Mouse (Mus musculus) neutrophil, adult 5-6 weeks (primary cell): ENCODE measurements around the gene Trim80. TPM values are rescaled to one million over a fixed set of nuclear protein-coding genes. Genes with fewer than 3 reads are reported as not detected.

Source experiments
- ATAC-seq: fragments of 151-379, 151-347 bp; 2 replicates; pipeline ENCODE4 v1.8.0; 2017; ENCODE audit warnings: mild to moderate bottlenecking, moderate TSS enrichment; ENCODE audit not compliant: insufficient number of reproducible peaks, poor library complexity, low FRiP score, severe bottlenecking; ENCODE audit errors: extremely low read depth
- total RNA-seq: library from RNA; stranded (forward); fragments of 200-1000 nt; gene quantifications from 2 replicates; pipeline ENCODE4 v1.2.3, GENCODE M21; 2017

Trim80 gene
- not detected in 2 replicates for total RNA-seq

DNA sequence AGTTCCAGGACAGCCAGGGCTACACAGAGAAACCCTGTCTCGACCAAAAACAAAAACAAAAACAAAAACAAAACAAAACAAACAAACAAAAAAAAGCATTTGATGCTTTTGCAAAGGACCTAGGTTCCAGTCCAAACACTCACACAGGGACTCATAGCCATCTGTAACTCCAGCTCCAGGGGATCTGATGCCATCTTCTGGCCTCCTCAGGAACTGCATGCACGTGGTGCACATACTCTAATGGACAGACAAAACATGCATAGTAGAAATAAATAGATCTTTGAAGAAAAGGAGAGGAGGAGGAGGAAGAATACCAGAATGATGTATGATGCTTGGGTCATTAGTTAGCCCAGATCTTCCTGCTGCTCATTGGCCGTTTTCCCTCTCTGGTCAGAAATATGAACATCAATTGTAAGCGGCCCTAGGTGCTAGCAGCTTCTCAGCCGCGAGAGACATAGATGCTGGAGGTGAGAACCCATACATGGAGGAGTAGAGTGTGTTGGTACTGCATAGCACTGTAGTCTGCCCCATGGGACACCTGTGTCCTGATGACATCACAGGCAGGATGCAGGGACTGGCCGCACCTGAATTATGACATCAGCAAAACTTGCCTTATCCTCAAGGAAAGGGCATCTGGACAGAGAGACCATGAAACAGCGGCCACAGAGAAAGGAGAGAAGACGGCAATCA lies at the start of gene Trim80:
Gene Trim80 (plus strand): TSS at position 640 of the 690 bp plus-strand sequence.
- ATAC-seq = no peak

DNA sequence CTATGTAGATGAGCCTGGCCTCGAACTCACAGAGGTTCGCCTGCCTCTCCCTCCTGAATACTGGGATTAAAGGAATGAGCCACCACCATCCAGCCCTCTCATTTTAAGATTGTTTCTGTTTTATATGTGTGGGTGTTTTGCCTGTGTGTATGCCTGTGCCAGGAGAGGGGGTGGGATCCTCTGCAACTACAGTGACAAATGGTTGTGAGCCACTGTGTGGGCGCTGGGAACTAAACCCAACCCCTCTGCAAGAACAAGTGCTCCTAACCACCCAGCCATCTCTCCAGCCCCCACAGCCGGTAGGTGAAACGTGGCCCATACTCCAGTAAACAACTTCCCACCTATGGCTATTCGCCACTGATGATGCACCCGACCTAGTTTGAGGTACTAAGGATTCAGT lies 49.0 kb upstream of the Trim80 start:
- ATAC-seq = no peak

DNA sequence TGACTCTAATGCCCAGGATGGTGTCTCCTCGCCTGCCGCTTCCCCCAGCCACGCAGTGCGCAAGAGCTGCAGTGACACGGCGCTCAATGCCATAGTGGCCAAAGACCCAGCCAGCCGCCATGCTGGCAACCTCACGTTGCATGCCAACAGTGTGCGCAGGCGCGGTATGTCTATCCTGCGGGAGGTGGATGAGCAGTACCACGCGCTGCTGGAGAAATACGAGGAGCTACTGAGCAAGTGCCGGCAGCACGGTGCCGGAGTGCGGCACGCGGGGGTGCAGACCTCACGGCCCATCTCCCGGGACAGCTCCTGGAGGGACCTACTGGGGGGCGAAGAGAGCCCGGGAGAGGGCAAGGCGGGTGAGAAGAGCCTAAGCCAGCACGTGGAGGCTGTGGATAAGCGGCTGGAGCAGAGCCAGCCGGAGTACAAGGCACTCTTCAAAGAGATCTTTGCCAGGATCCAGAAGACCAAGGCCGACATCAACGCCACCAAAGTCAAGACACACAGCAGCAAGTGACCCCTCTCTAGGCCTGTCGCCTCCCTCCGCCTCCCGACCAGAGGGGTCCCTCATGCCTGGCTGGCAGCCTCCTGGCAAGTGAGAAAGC lies 46.5 kb upstream of the Trim80 start:
- ATAC-seq = no peak

DNA sequence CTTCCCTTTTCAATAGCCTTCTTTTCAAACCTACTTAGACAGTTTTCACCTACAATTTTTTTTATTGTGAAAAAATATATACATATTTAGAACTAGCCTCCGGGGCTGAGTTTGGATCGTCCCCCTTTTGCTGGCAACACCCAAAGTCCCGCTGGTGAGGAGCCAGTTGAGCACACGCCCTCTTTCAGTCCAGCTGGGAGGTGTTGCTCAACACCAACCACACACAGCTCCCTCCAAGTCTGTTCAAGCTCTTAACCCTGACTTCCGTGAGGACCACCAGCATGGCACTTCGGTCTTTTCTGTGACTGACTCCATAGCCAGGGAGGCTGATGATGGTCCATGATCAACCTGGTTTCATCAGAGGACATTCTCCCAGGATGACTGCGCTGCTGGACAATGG lies 42.3 kb upstream of the Trim80 start:
- ATAC-seq = no peak

DNA sequence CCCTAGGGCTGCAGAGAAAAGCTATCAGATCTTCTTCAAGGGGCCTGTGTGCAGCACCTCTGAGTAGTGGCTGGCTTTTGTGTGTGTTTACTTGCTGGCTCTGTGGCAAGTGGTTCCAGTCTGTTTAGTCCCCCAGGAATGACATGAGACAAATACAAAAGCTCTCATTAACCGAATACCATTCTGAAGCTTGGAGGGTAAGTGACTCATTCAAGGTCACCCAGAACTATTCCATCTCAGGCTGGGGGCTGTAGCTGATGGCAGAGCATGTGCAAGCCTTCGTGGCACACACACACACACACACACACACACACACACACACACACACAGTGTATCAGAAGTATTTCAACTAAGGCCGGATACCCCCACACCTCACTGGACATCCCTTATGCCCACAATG lies 40.2 kb upstream of the Trim80 start:
- no peak for ATAC-seq

DNA sequence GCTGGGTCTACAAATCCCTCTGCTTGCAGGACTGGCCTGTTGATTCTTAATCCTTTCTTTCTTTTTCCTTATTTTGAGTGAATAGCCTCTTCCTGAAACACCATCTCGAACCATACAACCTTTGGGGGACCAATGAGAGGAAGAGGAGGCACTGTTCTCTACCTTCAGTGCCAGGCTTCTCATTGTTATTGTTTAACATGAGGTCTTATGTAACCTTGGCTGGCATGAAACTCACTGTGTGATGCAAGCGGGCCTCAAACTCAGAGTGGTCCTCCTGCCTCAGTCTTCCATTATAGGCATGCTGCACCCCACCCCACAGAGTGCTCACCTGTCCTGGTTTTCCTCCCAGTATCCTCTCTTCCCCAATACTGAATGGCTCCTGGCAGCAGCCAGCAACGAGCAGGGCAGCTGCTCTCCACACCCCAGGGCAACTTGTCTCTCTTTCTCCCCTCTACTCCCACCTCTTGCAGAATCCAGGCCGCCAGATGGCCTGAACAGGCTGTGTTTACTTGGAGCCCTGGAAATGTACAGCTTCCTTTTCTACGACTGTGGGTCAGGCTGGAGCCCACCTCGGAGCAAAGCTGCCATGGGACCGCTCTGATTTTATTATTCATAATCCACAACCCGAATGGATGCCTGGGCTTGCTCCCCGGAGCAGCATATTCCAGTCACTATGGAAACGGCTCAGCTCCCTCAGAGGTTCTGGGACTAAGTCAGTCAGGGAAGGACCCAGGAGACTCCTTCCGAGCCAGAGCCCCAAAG lies 39.5 kb upstream of the Trim80 start:
- no peak for ATAC-seq

DNA sequence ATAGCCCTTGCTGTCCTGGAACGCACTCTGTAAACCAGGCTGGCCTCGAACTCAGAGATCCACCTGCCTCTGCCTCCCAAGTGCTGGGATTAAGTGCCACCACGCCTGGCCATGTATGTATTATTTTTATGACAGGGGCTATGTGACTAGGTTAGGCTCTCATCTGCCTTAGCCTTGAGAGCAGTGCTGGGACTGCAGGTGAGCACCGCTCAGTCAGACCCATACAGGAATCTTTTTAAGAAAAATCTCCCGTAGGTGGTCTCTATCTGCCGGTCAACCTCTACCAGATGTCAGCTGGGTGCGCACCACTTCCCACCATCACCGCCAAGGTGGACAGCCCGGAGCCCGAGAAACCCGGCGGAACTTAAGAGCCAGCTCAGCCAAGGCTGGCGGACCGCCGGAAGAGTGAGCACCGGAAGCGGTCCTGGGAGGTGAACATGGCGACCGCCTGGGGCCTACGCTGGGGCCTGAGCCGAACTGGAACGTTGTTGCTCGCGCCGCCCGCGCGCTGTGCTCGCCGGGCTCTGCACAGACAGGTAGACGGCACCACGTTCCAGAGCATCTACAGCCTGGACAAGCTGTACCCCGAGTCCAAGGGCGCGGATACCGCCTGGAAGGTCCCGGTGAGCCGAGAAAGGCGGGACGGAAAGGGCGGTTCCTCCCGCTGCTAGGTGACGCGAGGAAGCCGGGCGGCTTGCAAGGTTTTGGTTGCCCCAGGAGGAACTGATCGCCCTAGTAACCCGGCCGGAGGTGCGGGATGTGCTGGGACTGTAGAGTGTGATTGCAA lies 36.8 kb upstream of the Trim80 start, which contains the start of gene Mrpl58:
Gene Mrpl58 (plus strand): TSS at position 415 of the 787 bp plus-strand sequence.
- peak; percentile 73 for ATAC-seq

DNA sequence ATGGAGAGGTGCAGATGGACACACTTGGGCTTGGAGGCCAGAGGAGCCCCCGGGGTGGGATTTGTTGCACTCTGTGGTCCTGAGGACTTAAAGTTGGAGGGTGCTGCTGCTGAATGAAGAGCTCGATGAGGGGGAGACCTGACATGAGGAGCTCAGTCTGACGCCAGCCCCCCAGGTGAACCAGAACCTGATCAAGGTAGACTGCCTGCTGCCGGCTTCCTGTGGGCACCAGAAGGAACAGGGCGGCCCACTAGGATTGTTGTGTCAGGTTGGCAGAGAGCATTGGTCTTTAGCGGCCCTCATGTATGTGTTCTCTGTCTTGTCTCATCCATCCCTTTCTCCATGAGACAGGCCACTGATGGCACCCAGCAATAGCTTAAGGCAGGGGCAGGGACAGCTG lies 34.6 kb upstream of the Trim80 start:
- ATAC-seq = no peak

DNA sequence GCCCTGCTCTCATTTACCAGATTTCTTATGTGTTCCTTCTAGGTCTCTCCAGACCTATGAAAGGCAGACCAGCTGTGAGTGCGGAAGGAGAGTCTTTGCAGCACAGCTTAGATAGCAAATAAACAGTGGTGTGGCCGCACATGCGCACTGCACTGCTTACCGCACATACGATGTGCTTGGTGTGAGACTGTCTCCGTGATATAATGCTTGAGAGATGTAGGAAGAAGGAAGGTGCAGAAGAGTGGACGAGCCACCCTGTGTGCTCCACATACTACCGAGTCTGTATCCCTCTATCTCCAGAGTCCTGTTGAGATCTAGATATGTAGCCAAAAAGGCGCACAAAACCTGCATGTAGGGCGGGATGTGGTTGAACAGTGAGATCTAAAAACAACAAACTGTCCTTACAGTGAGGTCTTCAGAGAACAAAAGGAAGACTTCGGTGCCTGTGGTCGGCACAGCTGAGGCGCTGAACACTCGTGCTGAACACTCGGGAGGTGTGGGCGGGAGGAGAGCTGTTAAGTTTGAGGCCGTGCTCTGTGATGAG lies 33.4 kb upstream of the Trim80 start:
- ATAC-seq = no peak

DNA sequence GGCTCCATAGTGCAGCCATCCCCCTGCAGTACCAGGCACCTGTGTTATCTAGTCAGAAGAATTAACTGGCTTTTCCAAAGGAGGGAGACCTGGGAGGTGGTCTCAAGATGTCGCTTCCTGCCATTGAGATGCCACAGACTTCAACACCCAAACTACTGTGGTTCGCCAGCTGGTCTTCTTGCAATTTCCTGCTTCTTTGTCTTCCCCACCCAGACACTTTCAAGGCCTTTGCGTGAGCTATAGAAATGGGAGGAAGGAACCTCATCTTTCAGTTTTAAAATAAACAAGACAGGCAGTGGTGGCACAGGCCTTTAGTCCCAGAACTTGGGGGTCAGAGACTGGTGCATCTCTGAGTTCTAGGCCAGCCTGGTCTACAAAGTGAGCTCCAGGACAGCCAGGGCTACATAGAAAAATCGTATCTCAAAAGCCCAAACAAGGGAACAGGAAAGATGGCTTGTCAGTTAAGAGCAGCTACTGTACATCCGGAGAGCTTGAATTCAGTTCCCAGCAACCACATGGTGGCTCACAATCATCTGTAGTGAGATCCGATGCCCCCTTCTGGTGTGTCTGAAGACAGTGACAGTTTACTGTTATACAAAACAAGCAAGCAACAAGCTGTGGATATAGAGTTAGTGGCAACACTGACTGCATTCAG lies 32.0 kb upstream of the Trim80 start:
- ATAC-seq = no peak

DNA sequence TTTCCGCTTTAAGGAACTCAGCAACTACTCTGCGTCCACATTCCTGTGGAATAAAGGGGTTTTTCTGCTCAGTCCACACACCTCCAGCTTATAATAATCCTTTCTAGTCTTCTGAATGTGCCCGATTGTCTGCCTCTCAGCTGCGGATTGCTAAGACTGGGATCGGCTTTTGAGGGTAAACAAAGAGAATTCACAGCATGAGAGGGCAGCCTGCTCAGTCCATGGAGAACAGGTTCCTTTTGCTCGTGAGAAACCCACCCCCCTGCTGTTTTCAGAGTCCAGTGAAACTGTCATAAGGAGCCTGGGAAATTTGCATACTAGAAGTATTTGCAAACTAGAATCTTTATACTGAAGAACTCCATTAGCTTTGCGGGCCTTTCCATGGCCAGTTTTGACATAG lies 30.8 kb upstream of the Trim80 start:
- ATAC-seq = no peak

DNA sequence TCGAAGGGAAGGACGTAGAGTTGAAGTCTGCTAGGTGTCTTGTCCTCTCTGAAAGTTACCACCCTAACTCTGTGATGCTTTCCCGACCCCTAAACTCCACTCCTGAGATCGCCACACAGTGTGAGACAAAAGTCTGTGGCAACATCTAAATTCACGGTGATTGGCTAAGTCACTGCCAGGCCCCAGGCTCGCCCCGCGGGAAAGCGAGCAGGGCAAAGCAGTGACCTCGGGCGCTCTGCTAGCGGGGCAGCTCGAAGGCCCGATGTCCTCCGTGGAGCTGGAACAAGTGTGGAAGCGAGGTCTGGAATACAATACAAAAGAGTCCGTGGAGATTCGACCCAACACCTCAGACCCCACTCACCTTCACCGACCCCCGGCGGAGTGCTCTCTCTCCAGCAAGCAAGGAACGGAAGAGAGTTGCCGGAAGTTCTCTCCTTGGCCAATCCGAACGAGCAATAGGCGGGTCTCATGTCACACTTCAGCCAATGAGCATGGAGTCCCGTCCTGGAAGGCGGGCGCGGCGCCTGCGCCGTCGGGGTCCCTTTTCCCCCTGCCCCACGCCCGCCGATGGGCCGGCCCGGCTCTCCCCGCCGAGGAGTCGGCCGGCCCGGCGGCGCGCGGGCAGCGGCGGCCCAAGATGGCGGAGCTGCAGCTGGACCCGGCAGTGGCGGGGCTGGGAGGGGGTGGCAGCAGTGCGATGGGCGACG lies 20.7 kb upstream of the Trim80 start, which contains the start of the genes Atp5h and Kctd2:
Gene Atp5h (minus strand): TSS at position 432 of the 707 bp plus-strand sequence.
Gene Kctd2 (plus strand): TSS at position 598 of the 707 bp plus-strand sequence.
- peak; percentile 97 for ATAC-seq

DNA sequence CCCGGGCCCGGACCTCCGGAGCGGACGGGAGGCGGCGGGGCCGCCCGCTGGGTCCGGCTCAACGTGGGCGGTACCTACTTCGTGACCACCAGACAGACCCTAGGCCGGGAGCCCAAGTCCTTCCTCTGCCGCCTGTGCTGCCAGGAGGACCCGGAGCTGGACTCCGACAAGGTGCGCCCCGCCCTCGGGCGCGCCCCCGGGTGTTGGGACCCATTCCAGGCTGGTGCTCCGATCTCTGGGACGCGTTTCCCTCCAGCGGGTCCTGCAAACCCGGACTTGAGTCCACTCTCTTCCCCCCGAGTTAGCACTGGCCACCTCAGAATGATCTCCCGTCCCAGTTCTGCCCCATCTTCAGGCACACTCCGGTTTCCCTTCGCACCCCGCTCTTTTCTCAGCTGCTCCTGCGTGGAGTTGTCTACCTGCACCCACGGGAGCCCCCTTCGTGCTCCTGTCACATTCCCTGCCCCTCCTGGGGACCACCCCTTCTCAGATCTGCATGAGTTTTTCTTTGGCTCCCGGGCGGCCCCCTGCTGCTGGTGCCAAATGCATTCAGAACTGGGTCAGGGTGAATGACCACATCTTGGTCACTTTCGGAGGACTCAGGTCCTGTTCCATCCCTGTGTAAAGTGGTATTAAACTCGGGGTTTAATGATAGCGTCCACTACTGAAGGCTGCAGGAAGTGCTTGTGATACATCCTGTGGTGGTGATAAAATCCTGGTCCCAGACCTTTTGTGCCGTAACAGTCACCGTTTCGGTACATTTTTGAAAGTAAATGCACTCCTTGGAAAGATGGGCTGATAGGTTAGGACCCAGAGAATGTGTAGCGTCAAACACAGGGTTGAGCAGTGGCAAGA lies 19.8 kb upstream of the Trim80 start:
- ATAC-seq = no peak

DNA sequence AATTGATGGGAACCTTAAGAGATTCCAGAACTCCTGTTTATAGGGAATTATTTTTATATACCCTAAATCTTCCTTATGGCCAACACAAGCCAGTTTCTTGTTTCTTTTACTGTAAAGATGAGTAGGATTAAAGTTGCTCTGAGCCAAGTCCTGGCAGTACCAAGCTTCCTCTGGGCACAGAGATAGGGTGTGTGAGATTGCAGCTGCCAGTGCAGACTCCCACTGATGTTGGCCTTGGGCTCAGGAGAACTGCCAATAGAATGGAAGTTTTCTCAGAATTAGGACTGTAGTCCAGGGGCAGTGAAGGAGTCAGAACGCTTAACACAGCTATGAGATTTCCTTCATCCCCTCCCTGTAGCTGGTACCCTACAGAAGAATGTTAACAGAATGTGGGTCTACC lies 19.0 kb upstream of the Trim80 start:
- ATAC-seq = no peak

DNA sequence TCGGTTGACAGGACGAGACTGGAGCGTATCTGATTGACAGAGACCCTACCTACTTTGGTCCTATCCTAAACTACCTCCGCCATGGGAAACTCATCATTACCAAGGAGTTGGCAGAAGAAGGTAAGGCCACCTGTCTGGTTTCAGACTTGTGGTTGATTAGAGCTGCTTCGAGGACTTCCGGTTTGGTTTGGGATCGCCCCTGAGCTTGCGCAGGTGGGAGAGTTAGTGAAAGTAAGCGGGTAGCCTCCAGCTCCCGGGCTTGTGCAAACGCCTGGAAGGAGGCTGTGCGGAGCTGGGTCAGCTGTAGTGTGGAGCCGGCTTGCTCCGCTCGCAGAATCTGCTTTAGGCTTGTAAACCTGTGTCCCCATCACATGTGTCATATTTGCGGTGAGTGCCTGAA lies 18.4 kb upstream of the Trim80 start:
- ATAC-seq = no peak

DNA sequence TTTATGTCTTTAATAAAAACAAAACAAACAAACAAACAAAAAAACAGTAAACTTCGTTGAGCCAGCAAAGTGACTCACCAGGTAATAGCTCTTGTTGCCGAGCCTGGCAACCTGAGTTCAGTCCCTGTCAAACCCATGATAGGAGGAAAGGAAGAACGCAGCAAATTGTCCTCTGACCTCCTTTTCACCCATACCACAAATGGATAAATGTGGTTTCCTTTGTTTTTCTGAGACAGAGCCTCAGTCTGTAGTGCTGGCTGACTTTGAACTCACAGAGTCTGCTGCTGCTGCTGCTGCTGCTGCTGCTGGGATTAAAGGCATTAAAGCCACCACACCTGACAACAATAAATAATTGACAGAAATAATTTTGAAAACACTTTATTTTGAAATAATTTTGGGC lies 17.3 kb upstream of the Trim80 start:
- no peak for ATAC-seq

DNA sequence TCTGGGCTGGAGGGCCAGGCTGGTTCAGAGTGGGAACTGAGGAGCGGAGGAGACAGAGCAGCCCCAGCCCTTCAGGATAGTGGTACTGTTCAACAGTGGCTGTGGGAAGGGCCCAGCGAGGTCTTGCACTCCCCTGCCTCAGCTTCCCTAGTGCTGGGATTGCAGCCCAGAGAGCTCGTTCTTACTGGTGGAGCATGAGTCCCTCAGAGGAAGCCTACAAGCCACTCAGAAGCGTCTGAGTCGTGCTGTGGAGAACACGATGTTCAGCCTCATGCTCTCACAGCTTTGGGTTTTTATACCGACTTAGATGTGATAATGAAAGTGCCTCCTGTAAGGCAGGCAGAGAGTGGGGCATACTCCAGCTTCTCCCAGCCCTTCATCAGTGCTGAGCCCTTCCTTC lies 15.7 kb upstream of the Trim80 start:
- no peak for ATAC-seq
